Mouse (Mus musculus): Measurements from ENCODE around the gene Dpp7.

Gene Dpp7

GRCm38 (mm10) chr2:25356208-25357079 lies at the start of gene Dpp7:
Gene Dpp7 (minus strand): TSS chr2:25356359.
- ChIA-PET CTCF (interaction anchor here in 3 of 4 experiments (0.6 to 1.0 kb wide), 4 partner anchors 128 to 1228 kb away, joined by 3 to 4 read pairs (median 3); partner anchors contain the start of gene Ajm1 (in 1 of the 3)), POLR2A (interaction anchor here in 3 of 4 experiments (0.6 to 2.2 kb wide), 33 partner anchors 8 to 219 kb away, joined by 3 to 21 read pairs (median 4); partner anchors contain the start of genes Uap1l1 (in 3 of the 3), Anapc2 (in 2 of the 3), Sapcd2 (in 2 of the 3) and Ssna1 (in 2 of the 3))

DNA sequence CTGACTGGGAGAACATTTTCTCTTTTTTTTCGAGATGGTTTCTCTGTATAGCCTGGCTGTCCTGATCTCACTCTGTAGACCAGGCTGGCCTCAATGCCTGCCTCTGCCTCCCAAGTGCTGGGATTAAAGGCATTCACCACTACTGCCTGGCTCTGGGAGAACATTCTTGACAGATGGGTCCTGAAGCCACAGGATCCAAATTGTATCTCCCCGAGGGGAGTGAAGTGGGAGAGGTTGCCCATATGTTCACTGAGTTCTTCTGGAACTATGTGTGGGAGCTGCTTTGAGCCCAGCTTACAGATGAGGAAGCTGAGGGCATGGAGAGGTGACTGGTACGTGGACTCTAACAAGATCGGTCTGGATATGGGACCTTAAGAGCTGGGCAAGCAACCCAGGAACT lies 47.8 kb upstream of the Dpp7 start:
- ChIA-PET POLR2A (interaction anchor here in 2 of 4 experiments (0.6 to 1.3 kb wide), 4 partner anchors 8 to 143 kb away, joined by 3 to 5 read pairs (median 4); partner anchors contain the start of genes Entpd2 (in 1 of the 2), Sapcd2 (in 1 of the 2) and Traf2 (in 1 of the 2)), CTCF (interaction anchor here in 3 of 4 experiments (0.5 to 1.3 kb wide), 5 partner anchors 9 to 65 kb away, joined by 3 to 5 read pairs (median 3); no protein-coding TSS in a partner anchor)

- POLR2A ChIA-PET, result interaction anchor here in 1 of 4 experiments (1.0 to 1.2 kb wide), 6 partner anchors 14 to 141 kb away, joined by 3 to 4 read pairs (median 4); partner anchors contain the start of genes Dpp7, Man1b1, Sapcd2 and Tprn
- CTCF ChIA-PET, result interaction anchor here (0.9 to 1.3 kb wide), 27 partner anchors 12 to 178 kb away, joined by 3 to 13 read pairs (median 4); partner anchors contain the start of genes Ajm1 (in 2 of the 4), Phpt1 (in 1 of the 4), Sapcd2 (in 1 of the 4) and Tmem203 (in 1 of the 4)
These were observed 46.9 kb upstream of the Dpp7 start for GRCm38 (mm10) chr2:25402972-25403601.

DNA sequence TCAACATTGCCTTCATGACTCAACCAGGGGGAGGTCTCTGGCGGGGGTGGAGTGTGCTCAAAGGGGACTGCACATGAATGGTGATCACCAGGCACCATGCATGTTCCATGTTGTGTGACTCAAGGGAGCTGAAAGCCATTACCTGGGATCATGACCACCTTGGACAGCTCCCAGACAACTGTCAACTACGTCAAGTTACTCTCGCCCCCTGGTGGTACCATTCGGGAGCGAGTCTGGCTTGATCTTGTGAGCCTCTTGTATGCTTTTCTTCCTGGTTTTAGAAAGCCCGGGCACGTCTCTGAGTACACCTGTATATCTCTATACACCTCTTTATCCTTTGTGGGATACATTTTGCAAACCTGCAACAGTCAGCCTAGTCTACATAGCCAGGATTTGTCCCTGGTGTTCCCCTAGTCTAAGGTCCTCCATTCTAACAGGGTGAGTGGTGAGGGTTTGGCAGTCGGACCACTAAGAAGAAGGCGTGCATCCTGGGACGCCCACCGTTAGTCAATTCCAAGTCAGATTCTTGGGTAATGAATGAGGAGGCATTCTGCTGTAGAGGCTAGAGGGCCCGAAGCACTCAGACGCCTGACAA lies 46.3 kb upstream of the Dpp7 start:
- POLR2A ChIA-PET, result interaction anchor here in 3 of 4 experiments (0.6 to 1.2 kb wide), 11 partner anchors 12 to 178 kb away, joined by 3 to 4 read pairs (median 3); partner anchors contain the start of genes Dpp7 (in 1 of the 3), Man1b1 (in 1 of the 3), Sapcd2 (in 1 of the 3) and Tprn (in 1 of the 3)
- CTCF ChIA-PET, result interaction anchor here (0.6 to 1.3 kb wide), 42 partner anchors 8 to 208 kb away, joined by 3 to 13 read pairs (median 4); partner anchors contain the start of genes Sapcd2 (in 3 of the 4), Ajm1 (in 2 of the 4), Abca2 (in 1 of the 4) and Paxx (in 1 of the 4)

- POLR2A ChIA-PET, result interaction anchor here in 3 of 4 experiments (0.6 to 2.6 kb wide), 29 partner anchors 9 to 220 kb away, joined by 3 to 17 read pairs (median 4); partner anchors contain the start of genes Sapcd2 (in 3 of the 3), Anapc2 (in 1 of the 3), Dpp7 (in 1 of the 3) and Nrarp (in 1 of the 3)
- CTCF ChIA-PET, result interaction anchor here (0.6 to 3.0 kb wide), 67 partner anchors 9 to 1754 kb away, joined by 3 to 28 read pairs (median 4); partner anchors contain the start of genes Abca2 (in 3 of the 4), Nrarp (in 2 of the 4), Sapcd2 (in 2 of the 4) and Tprn (in 2 of the 4)
These were observed 44.6 kb upstream of the Dpp7 start for GRCm38 (mm10) chr2:25400764-25401163.

DNA sequence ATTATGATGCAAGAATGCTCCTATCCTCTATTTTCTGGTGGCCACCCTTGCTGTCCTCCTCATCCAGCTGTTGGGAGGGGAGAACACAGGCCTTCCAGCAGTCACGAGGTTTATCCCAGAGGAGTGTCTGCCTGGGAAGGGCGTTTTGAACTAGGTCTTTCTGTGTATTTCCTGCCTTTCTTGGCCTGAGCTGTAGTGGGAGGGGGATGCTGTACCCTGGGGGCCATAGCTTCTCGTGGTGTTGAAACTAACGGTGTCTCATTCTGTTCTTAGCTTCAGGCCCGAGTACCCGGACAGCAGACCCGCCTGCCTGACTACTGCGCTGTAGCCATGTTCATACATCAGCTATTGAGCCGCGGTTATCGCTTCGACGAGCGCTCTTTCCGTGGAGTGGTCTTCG lies 44.1 kb upstream of the Dpp7 start:
- CTCF ChIA-PET, result interaction anchor here (0.6 to 3.0 kb wide), 66 partner anchors 9 to 1754 kb away, joined by 3 to 28 read pairs (median 4); partner anchors contain the start of genes Abca2 (in 3 of the 4), Nrarp (in 2 of the 4), Sapcd2 (in 2 of the 4) and Tprn (in 2 of the 4)

GRCm38 (mm10) chr2:25399051-25399450 lies 42.9 kb upstream of the Dpp7 start, which contains the start of gene Npdc1:
Gene Npdc1 (plus strand): TSS chr2:25399351.
- POLR2A ChIA-PET, result interaction anchor here in 1 of 4 experiments (2.6 kb wide), 1 partner anchor 27 kb away, joined by 10 read pairs; the partner anchor contains the start of gene Sapcd2

More for the DNA sequence above, 44.1 kb upstream of the Dpp7 start:
- POLR2A ChIA-PET, result interaction anchor here in 3 of 4 experiments (0.6 to 2.6 kb wide), 29 partner anchors 9 to 219 kb away, joined by 3 to 17 read pairs (median 4); partner anchors contain the start of genes Sapcd2 (in 2 of the 3), Anapc2 (in 1 of the 3), Dpp7 (in 1 of the 3) and Nrarp (in 1 of the 3)

DNA sequence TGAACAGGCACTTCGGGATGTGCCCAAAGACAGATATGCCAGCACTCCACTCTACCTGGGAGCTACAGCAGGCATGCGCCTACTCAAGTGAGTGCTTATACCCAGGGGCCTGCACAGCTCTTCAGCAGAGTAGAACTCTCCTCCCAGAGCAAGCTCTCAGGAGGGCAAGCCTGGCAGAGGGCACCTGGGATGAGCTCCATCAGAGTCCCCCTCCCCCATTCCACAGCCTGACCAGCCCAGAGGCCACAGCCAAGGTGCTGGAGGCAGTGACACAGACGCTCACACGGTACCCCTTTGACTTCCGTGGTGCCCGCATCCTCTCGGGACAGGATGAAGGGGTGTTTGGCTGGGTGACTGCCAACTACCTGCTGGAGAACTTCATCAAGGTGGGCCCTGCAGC lies 41.9 kb upstream of the Dpp7 start:
- ChIA-PET POLR2A (interaction anchor here in 2 of 4 experiments (1.4 to 6.8 kb wide), 5 partner anchors 16 to 26 kb away, joined by 4 to 43 read pairs (median 17); partner anchors contain the start of gene Sapcd2 (in 2 of the 2)), CTCF (interaction anchor here in 2 of 4 experiments (0.6 to 4.4 kb wide), 4 partner anchors 21 to 158 kb away, joined by 3 to 17 read pairs (median 4); no protein-coding TSS in a partner anchor)

More at GRCm38 (mm10) chr2:25399051-25399450, 42.9 kb upstream of the Dpp7 start, which contains the start of gene Npdc1:
- CTCF ChIA-PET, result interaction anchor here in 3 of 4 experiments (0.6 to 3.0 kb wide), 3 partner anchors 24 to 127 kb away, joined by 3 to 26 read pairs (median 8); partner anchors contain the start of gene Lrrc26 (in 1 of the 3)

GRCm38 (mm10) chr2:25397010-25397409 lies 40.9 kb upstream of the Dpp7 start:
- POLR2A ChIA-PET, result interaction anchor here in 3 of 4 experiments (1.0 to 6.8 kb wide), 20 partner anchors 11 to 201 kb away, joined by 3 to 43 read pairs (median 6); partner anchors contain the start of genes Sapcd2 (in 2 of the 3), Tubb4b (in 2 of the 3), AL732309.1 (in 1 of the 3) and Anapc2 (in 1 of the 3)

DNA sequence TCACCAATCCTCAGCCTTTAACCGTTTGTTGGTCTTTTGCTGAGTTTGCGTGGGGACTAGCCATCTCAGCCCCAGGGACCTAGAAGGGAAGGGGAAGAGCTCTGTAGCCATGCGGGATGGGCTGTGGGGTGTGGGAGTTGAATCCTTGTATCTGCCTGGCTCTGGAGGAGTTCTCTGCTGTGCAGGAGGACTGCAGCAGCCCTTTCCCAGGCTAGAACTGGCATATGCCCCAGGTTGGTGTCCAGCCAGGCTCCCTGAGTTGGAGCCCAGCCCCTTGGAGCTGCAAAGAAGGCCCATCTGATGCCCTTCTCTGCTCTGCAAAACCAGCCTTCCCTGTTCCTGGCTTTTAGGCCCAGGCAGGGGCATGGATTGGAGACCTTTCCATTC lies 40.4 kb upstream of the Dpp7 start:
- POLR2A ChIA-PET, result interaction anchor here (0.6 to 6.8 kb wide), 34 partner anchors 8 to 216 kb away, joined by 3 to 43 read pairs (median 5); partner anchors contain the start of genes Sapcd2 (in 3 of the 4), Tubb4b (in 2 of the 4), AL732309.1 (in 1 of the 4) and Anapc2 (in 1 of the 4)
- CTCF ChIA-PET, result interaction anchor here (0.6 to 4.4 kb wide), 18 partner anchors 14 to 195 kb away, joined by 3 to 17 read pairs (median 4); partner anchors contain the start of genes Abca2 (in 2 of the 4), Ajm1 (in 1 of the 4), Sapcd2 (in 1 of the 4) and Traf2 (in 1 of the 4)

More at GRCm38 (mm10) chr2:25397010-25397409, 40.9 kb upstream of the Dpp7 start:
- CTCF ChIA-PET, result interaction anchor here in 3 of 4 experiments (0.6 to 4.4 kb wide), 12 partner anchors 14 to 181 kb away, joined by 3 to 17 read pairs (median 4); partner anchors contain the start of genes Abca2 (in 1 of the 3) and Traf2 (in 1 of the 3)

DNA sequence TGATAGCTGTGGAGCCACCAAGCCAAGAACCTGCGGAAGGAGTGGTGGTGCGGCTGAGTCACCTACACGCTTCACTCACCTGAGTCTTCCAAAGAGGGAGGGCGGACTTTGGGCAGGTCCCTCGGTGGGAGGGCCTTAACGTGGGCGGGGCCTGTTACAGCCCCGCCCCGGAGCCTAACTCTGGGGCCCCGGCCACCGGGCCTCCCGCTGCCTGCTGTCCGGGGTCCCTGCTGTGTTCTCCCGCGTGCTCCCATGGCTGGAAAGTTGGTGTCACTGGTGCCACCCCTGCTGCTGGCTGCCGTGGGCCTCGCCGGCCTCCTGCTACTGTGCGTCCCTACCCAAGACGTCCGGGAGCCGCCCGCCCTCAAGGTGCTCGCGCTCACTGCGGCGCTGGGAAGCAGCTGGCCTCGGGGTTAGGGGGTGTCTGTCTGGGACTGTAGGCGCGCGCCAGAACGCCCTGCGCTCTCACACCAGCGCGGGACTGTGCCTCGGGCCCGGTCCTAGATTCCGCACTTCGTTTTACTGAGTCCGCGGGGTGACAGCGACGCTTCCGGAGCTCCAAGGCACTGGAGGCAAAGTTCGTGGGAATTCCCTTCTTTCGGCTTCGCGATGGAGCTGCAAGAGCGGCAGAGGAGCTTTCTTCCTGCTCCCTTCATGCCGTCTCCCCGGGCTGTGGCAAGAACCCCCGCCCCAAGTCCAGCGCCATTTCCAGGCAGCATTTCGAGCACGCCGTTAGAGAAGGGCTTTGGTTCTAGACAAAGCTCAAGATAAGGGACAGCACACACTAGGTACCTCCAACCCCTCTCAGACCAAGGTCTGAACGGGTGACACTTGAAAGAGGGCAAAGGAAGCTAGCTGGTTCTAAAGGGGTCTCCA lies 39.8 kb upstream of the Dpp7 start, which contains the start of gene Entpd2:
TSS of gene Entpd2 (plus strand) at position 154 of the 876 bp plus-strand sequence.
- POLR2A ChIA-PET, result interaction anchor here (0.6 to 6.8 kb wide), 38 partner anchors 8 to 461 kb away, joined by 3 to 43 read pairs (median 4); partner anchors contain the start of genes Sapcd2 (in 3 of the 4), Tubb4b (in 2 of the 4), AL732309.1 (in 1 of the 4) and Anapc2 (in 1 of the 4)
- CTCF ChIA-PET, result interaction anchor here in 3 of 4 experiments (0.8 to 4.4 kb wide), 20 partner anchors 15 to 196 kb away, joined by 3 to 17 read pairs (median 3); partner anchors contain the start of genes Abca2 (in 2 of the 3), Ajm1 (in 1 of the 3), Sapcd2 (in 1 of the 3) and Traf2 (in 1 of the 3)

GRCm38 (mm10) chr2:25394281-25395221 lies 38.4 kb upstream of the Dpp7 start:
- ChIA-PET CTCF (interaction anchor here (0.6 to 4.4 kb wide), 9 partner anchors 8 to 187 kb away, joined by 3 to 17 read pairs (median 3); partner anchors contain the start of genes Abca2 (in 1 of the 4), Ajm1 (in 1 of the 4) and Sapcd2 (in 1 of the 4)), POLR2A (interaction anchor here in 3 of 4 experiments (0.5 to 6.8 kb wide), 11 partner anchors 13 to 459 kb away, joined by 3 to 43 read pairs (median 4); partner anchors contain the start of genes Arrdc1 (in 1 of the 3), Fut7 (in 1 of the 3) and Tubb4b (in 1 of the 3))

GRCm38 (mm10) chr2:25391266-25391665 lies 35.1 kb upstream of the Dpp7 start:
- POLR2A ChIA-PET, result interaction anchor here in 2 of 4 experiments (0.8 to 6.8 kb wide), 7 partner anchors 9 to 130 kb away, joined by 3 to 43 read pairs (median 4); partner anchors contain the start of gene Sapcd2 (in 1 of the 2)

More at GRCm38 (mm10) chr2:25391266-25391665, 35.1 kb upstream of the Dpp7 start:
- CTCF ChIA-PET, result interaction anchor here in 3 of 4 experiments (0.8 to 3.2 kb wide), 5 partner anchors 9 to 35 kb away, joined by 4 to 15 read pairs (median 9); no protein-coding TSS in a partner anchor
